Mouse (Mus musculus) hindlimb bud, embryonic 11.5 days (tissue): ENCODE measurements around the gene Specc1.

Experiments
- DNase-seq: peaks from one replicate; pipeline ENCODE4 v3.0.0-alpha.2; 2012; ENCODE audit warnings: low read depth, low spot score; ENCODE audit errors: extremely low spot score

Gene Specc1

GRCm38 (mm10) chr11:62240631-62241261 lies 284.2 kb downstream of the Specc1 start:
- DNase-seq: no peak

DNA sequence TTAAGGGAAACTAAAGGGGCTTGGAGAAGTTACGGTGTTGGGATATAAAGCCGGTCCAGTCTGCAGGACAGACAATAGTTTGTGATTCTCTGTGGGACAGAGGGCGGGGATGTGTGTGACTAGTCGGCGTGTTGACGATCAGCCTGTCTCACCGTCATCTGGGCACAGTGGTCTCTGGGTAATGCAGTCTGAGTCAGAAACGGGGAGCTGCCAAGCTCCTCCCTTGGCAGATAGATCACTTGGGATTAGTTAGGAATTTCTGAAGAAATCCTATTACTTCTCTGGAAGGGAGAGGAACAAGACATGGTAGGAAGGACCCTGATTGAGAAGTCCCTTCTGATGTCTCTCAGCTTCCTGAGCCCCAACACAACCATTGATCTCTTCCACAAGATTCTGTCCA lies 287.3 kb downstream of the Specc1 start:
- no peak for DNase-seq

DNA sequence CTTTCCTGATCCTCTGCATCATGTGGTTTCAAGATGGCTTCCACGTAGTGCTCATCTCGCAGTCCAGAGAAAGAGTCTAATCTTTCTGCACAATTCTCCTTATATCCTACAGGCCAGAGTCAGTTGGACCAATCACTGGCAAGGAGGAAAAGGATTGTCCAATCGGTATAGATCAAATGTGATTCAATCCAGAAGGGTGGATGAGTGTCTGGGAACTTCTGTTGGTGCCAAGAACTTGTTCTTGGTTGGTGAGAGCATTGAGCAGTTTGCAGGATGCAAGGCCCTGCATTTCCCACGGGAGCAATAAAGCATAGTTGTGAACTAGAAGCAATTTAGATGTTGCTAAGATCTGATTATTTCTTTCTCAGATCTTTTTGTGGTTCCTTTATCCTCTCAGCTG lies 287.9 kb downstream of the Specc1 start:
- DNase-seq: no peak

DNA sequence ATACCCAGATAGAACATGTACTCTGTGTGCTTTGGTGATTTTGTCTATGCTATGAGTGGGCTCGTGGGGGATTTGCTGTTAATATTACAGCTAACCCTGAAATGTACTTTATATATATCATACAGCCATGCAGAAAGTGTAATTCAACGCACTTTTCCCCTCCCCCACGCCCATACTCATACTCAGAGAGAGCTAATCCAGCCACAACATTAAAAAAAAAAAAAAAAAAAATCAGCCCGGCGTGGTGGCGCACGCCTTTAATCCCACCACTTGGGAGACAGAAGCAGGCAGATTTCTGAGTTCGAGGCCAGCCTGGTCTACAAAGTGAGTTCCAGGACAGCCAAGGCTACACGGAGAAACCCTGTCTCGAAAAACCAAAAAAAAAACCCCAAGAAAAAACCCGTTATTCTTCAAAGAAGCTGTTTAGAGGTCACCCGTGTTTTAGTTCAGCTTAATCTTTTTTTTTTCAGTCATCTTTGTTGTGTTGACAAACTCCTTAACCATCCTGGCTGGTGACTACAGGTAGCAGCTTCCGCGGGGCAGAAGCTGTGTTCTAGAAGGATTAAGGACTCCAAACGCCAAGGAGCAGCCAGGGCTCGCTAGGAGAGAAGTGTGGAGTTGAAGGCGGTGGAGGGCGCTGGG lies 291.3 kb downstream of the Specc1 start:
- DNase-seq: no peak

DNA sequence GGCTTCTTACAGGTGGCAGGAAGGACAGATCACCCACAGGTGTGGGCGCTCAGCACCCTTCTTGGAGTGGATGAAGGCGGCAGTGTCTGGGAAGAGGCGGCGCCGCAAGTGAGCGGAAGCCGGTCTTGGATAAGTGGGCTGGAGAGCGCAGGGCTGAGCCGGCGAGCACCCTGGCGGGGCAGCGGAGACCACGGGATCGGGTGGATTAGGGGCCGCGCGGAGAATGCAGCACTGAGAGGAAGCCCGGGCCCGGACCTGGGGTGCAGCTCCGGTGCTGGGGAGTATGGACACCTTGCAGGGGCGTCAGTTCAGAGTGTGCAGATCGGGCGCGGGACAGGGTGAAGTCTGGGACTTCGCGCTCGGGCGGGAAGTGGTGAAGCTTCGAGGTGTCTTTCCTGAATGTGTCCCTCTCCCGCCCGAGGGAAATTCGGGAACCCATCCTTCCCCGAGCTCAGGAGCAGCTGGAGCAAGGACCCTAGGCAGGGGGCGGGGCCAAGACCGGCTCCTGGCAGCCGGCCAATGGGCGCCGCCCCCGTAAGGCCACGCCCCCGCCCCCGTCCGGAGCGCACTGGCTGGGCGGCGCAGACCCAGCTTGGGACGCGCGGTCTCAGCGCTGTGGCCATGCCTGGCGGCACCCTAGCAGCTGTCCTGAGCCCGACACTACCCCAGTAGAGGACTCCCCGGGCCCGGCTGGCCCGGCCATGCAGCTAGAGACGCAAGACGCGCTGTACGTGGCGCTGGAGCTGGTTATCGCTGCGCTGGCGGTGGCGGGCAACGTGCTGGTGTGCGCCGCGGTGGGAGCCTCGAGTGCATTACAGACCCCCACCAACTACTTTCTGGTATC lies 292.1 kb downstream of the Specc1 start, which contains the start of gene Adora2b:
Gene Adora2b (plus strand): TSS at position 584 of the 844 bp plus-strand sequence.
- DNase-seq: no peak

DNA sequence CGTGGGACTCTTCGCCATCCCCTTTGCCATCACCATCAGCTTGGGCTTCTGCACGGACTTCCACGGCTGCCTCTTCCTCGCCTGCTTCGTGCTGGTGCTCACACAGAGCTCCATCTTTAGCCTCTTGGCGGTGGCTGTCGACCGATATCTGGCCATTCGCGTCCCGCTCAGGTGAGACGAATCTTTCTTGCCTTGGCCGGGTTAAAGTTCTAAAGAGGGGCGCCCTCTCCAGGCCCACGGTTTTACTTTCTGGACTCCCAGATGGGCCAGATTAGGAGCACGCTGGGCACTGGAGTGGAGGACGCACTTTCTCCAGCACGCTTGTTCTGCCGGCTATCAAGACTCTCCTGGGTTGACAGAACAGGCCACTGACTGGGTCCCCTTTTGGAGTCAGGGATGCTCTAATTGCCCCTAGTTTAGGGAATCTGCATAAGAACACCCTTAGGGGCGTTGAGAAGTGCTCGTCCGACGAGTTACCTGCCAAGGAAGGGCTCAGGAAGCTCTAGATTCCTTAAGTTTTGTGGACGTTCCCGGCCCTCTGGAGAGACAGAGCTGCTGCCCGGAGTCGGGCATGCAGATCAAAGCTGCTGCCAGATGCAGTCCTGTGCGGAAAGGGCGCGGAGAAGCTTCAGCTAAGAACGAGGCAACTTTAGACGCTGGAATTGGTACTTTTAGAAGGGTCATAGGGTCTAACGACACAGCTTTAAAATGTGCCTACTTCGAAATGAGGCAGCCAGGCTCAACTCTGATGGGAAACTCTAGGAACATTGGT lies 292.9 kb downstream of the Specc1 start:
- no peak for DNase-seq

- DNase-seq: peak; percentile 66
Measured at GRCm38 (mm10) chr11:62251047-62251446, 294.5 kb downstream of the Specc1 start.

GRCm38 (mm10) chr11:62253380-62253779 lies 296.8 kb downstream of the Specc1 start:
- DNase-seq: no peak

DNA sequence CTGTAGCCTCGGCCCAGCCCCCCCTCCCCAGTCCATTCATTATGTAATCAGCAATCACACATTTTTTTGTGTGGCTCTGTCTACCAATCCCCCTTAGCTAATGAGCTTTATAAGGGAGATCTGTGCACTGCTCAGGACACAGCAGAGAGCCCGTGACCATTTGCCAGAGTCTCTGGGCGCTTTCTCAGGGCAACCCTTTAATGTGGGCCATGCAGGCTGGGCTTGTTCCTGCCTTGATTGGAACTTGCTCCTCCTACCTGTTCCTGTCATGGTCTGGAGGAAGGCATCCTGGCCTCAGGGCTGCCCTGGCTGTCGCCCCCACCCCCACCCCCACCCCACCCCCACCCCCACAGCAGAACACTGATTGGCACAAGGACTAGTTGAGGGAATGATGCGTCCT lies 302.7 kb downstream of the Specc1 start:
- no peak for DNase-seq

GRCm38 (mm10) chr11:62263599-62263998 lies 307.0 kb downstream of the Specc1 start:
- DNase-seq: no peak

DNA sequence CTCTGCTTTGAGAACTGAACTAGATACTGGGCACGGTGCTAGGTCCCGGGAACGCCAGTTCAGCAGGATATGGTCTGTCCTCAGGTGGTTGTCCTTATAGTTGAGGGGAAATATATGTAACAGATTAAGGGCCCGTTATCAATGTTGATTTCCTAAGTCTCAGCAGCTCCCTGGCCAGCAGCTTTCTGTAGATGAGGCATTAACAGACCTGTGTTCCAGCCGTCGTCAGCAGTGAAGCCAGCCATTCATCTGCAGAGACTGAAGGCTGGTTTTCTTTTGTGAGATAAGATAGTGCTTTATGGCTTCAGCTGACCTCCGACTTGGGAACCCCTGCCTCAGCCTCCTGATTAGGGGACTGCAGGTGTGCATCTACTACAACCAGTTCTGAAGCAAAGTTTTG lies 307.5 kb downstream of the Specc1 start:
- no peak for DNase-seq

DNA sequence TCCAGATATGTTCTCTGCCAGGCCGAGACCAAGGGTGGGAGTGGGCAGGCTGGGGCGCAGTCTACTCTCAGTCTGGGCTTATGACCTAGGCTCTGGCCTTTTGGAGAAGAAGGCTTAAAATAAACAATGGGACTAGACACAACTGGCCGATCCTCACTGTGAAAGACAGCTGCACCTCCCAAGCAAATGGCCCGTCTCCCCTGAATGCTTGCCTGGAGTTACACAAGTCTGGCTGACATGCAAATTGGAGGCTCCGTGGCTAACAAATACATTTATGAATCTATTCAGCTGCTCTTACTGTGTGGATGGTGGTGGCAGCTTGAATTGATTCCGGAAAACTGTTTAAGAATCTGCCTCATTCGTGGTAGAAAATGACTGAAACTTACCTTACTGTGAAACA lies 309.1 kb downstream of the Specc1 start:
- no peak for DNase-seq

DNA sequence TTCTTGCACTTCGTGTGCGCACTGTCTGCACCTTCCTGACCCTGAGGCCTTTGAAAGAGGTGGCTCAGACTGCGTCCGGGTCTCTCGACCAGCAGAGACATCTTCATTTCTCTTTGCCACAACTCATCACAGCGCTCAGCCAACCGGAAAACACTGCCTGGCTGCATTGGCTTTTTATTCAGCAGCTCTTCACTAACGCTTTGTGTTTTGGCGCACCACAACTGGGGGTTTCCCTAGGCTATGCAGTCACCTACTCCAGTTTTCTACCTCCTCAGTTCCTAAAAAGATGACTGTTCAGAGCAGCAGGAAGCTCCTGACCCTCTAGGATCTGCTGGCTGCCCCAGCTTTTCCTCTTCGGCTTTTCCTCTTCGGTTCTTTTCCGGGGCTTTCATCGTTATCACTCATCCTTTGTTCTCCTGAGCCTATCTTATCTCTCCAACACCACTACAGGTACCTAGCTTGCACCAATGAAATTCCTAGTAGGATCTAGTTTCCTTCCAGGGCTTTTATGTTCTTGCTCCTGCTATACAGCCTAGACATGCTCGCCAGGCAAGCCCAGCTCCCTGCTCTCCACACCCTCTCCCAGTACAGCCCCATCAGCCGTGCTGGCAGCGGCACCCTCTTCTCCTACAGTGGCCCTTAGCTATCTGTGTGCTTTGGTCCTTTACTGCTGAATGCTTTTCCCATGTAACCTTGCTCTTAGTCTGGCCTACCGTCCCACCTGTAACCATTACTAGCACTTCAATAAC lies 310.1 kb downstream of the Specc1 start:
- DNase-seq: no peak

DNA sequence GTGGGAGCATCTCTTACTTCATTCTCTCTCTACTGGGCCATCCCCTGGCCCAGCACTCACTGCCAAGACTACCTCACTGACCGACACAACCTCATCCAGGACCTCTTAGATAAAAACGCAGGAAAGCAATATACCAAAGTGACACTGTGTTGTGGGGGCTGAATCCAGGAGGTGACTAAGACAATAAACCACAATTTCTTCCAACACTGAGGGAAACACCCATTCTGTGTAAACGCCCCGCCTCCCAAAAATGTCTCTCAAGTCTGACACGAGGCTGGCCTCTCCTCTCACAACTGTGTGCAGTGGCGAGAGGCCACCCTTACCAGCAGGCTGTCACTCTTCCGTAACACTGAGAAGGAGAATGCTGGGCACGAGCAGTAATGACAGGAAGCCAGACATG lies 311.8 kb downstream of the Specc1 start:
- no peak for DNase-seq

- DNase-seq: no peak
Measured at GRCm38 (mm10) chr11:62269097-62269496, 312.5 kb downstream of the Specc1 start.

GRCm38 (mm10) chr11:62270851-62271250 lies 314.3 kb downstream of the Specc1 start:
- DNase-seq: no peak
